Mouse (Mus musculus): ENCODE results near the gene Edn2.

- TF ChIP-seq CTCF (IDR thresholded peaks at IDR 0.05; ENCODE audit: control insufficient read depth, insufficient read depth, insufficient replicate concordance, low read depth, low read length) (no peak), POLR2A (IDR thresholded peaks at IDR 0.05; ENCODE audit: control insufficient read depth, low read depth, low read length) (no peak)
Measured at GRCm38 (mm10) chr4:120170387-120170936, 9.5 kb downstream of the Edn2 start.

Measured in testis, adult 2 months (tissue).